Mouse (Mus musculus) neural tube, embryonic 14.5 days (tissue): ENCODE results near the gene Prnd. TPM values are rescaled to one million over a fixed set of nuclear protein-coding genes. Genes with fewer than 3 reads are reported as not detected.

ENCODE experiments used
- ATAC-seq: fragments of 200-750 bp; cut with Nextera tagmentation; 2 replicates; pipeline ENCODE4 v1.8.0; 2017; ENCODE audit warnings: low read depth, mild to moderate bottlenecking, moderate TSS enrichment, moderate library complexity
- H3K27ac ChIP-seq: fragments of 300-500 bp; sonication (generic); 2 replicates; pipeline ENCODE4 v1.5.1; 2014; ENCODE audit warnings: low read depth, mild to moderate bottlenecking, control low read depth, low read length, moderate library complexity, mixed read lengths
- H3K27me3 ChIP-seq: fragments of 300-500 bp; sonication (generic); 2 replicates; pipeline ENCODE4 v1.6.1; 2014; ENCODE audit warnings: low read length; ENCODE audit not compliant: control insufficient read depth, insufficient read depth
- H3K36me3 ChIP-seq: fragments of 300-500 bp; sonication (generic); 2 replicates; pipeline ENCODE4 v1.6.1; 2014; ENCODE audit warnings: low read length, mixed read lengths; ENCODE audit not compliant: control insufficient read depth, insufficient read depth
- H3K4me1 ChIP-seq: fragments of 300-500 bp; sonication (generic); 2 replicates; pipeline ENCODE4 v1.6.1; 2014; ENCODE audit warnings: low read length; ENCODE audit not compliant: control insufficient read depth, insufficient read depth
- H3K4me2 ChIP-seq: fragments of 300-500 bp; sonication (generic); 2 replicates; pipeline ENCODE4 v1.6.1; 2014; ENCODE audit warnings: mild to moderate bottlenecking, low read depth, low read length, control low read depth
- H3K4me3 ChIP-seq: fragments of 300-500 bp; sonication (generic); 2 replicates; pipeline ENCODE4 v1.5.1; 2014; ENCODE audit warnings: low read depth, low read length, control low read depth, mixed read lengths
- H3K9ac ChIP-seq: fragments of 300-500 bp; sonication (generic); replicated peaks from 2 replicates; pipeline ENCODE4 v1.6.1; 2014; ENCODE audit warnings: low read depth, mild to moderate bottlenecking, control low read depth, low read length, mixed read lengths
- H3K9me3 ChIP-seq: fragments of 300-500 bp; sonication (generic); 2 replicates; pipeline ENCODE4 v1.6.1; 2016; ENCODE audit warnings: low read length; ENCODE audit not compliant: control insufficient read depth
- WGBS: fragments of 180-500 bp; shearing (Covaris S2); extraction: QIAGEN DNeasy Blood & Tissue Kit; methylation state at CpG from one replicate; pipeline ENCODE4 v1.1.7; 2014; 5-methylcytosine and 5-hydroxymethylcytosine counted together
- polyA plus RNA-seq: library from polyadenylated mRNA; unstranded; fragments of >200 nt; fragmentation: Nextera tagmentation; extraction: Ambion mirVana; gene quantifications from 2 replicates; pipeline ENCODE4 v1.2.1, GENCODE M21; 2014

Prnd gene
- polyA plus RNA-seq, 1 experiment from 2014 or later, result 4.8 TPM

- no peak for ATAC-seq
- WGBS, result 94% methylated on average over 2 of the region's 2 CpGs
- H3K36me3 ChIP-seq, result peaks cover 7% of the 10 kb centered on the region; the same call in 1 of the 2 replicates
- no peaks in the 10 kb centered on the region for H3K27me3 ChIP-seq
- H3K4me3 ChIP-seq, result no peak overlapping the region
- H3K27ac ChIP-seq, result no peak overlapping the region
- no peaks in the 10 kb centered on the region for H3K9me3 ChIP-seq
- no peak overlapping the region for H3K4me2 ChIP-seq
- no peaks in the 10 kb centered on the region for H3K4me1 ChIP-seq
- no peak overlapping the region for H3K9ac ChIP-seq
Observed at GRCm38 (mm10) chr2:131934243-131934642, 16.4 kb upstream of the Prnd start.

- Histone ChIP-seq H3K9ac (no peak overlapping the region), H3K9me3 (no peaks in the 10 kb centered on the region), H3K27me3 (no peaks in the 10 kb centered on the region), H3K27ac (no peak overlapping the region), H3K4me2 (no peak overlapping the region), H3K4me3 (no peak overlapping the region), H3K36me3 (peaks cover 7% of the 10 kb centered on the region; the same call in 1 of the 2 replicates), H3K4me1 (no peaks in the 10 kb centered on the region)
- ATAC-seq, result no peak
- WGBS, result 81% methylated on average over 10 of the region's 10 CpGs
Observed at GRCm38 (mm10) chr2:131935390-131936105, 15.1 kb upstream of the Prnd start.

- ATAC-seq, result no peak
- 98% methylated on average over 10 of the region's 10 CpGs for WGBS
Observed at GRCm38 (mm10) chr2:131936410-131936809, 14.3 kb upstream of the Prnd start.

GRCm38 (mm10) chr2:131939404-131940111, 11.1 kb upstream of the Prnd start:
- Histone ChIP-seq H3K9ac (no peak overlapping the region), H3K9me3 (no peaks in the 10 kb centered on the region), H3K27ac (no peak overlapping the region), H3K36me3 (peaks cover 7% of the 10 kb centered on the region; the same call in 1 of the 2 replicates), H3K4me1 (no peaks in the 10 kb centered on the region), H3K4me3 (no peak overlapping the region), H3K4me2 (no peak overlapping the region), H3K27me3 (no peaks in the 10 kb centered on the region)
- 40% methylated on average over 8 of the region's 8 CpGs for WGBS
- ATAC-seq, result peak; percentile 65; the same call in 1 of the 2 replicates

More at GRCm38 (mm10) chr2:131936410-131936809, 14.3 kb upstream of the Prnd start:
- Histone ChIP-seq H3K9me3 (no peaks in the 10 kb centered on the region), H3K27ac (no peak overlapping the region), H3K4me2 (no peak overlapping the region), H3K36me3 (peaks cover 7% of the 10 kb centered on the region; the same call in 1 of the 2 replicates), H3K4me3 (no peak overlapping the region), H3K27me3 (no peaks in the 10 kb centered on the region), H3K4me1 (no peaks in the 10 kb centered on the region), H3K9ac (no peak overlapping the region)

- H3K27me3 ChIP-seq, result no peaks in the 10 kb centered on the region
- WGBS, result 86% methylated on average over 3 of the region's 3 CpGs
- no peak overlapping the region for H3K27ac ChIP-seq
- no peak for ATAC-seq
- no peak overlapping the region for H3K9ac ChIP-seq
- no peaks in the 10 kb centered on the region for H3K9me3 ChIP-seq
- no peak overlapping the region for H3K4me2 ChIP-seq
- no peak overlapping the region for H3K4me3 ChIP-seq
- H3K36me3 ChIP-seq, result peaks cover 7% of the 10 kb centered on the region; the same call in 1 of the 2 replicates
- H3K4me1 ChIP-seq, result no peaks in the 10 kb centered on the region
Observed at GRCm38 (mm10) chr2:131940506-131940905, 10.2 kb upstream of the Prnd start.

- no peak for ATAC-seq
- 75% methylated on average over 6 of the region's 6 CpGs for WGBS
Observed at GRCm38 (mm10) chr2:131941501-131941900, 9.2 kb upstream of the Prnd start.

GRCm38 (mm10) chr2:131944370-131944769, 6.3 kb upstream of the Prnd start:
- WGBS, result 11% methylated on average over 1 of the region's 1 CpGs

More at GRCm38 (mm10) chr2:131941501-131941900, 9.2 kb upstream of the Prnd start:
- H3K4me1 ChIP-seq, result no peaks in the 10 kb centered on the region
- no peak overlapping the region for H3K4me3 ChIP-seq
- no peak overlapping the region for H3K4me2 ChIP-seq
- peaks cover 7% of the 10 kb centered on the region; the same call in 1 of the 2 replicates for H3K36me3 ChIP-seq
- H3K9ac ChIP-seq, result no peak overlapping the region
- H3K27me3 ChIP-seq, result no peaks in the 10 kb centered on the region
- H3K9me3 ChIP-seq, result no peaks in the 10 kb centered on the region
- no peak overlapping the region for H3K27ac ChIP-seq

GRCm38 (mm10) chr2:131945225-131945624, 5.4 kb upstream of the Prnd start:
- H3K27ac ChIP-seq, result no peak overlapping the region
- H3K27me3 ChIP-seq, result no peaks in the 10 kb centered on the region
- 90% methylated on average over 8 of the region's 8 CpGs for WGBS
- H3K4me1 ChIP-seq, result no peaks in the 10 kb centered on the region
- H3K9ac ChIP-seq, result no peak overlapping the region
- no peaks in the 10 kb centered on the region for H3K9me3 ChIP-seq
- no peaks in the 10 kb centered on the region for H3K36me3 ChIP-seq
- H3K4me2 ChIP-seq, result no peak overlapping the region
- ATAC-seq, result no peak
- no peak overlapping the region for H3K4me3 ChIP-seq

More at GRCm38 (mm10) chr2:131944370-131944769, 6.3 kb upstream of the Prnd start:
- no peak for ATAC-seq
- Histone ChIP-seq H3K4me3 (no peak overlapping the region), H3K36me3 (no peaks in the 10 kb centered on the region), H3K9ac (no peak overlapping the region), H3K4me1 (no peaks in the 10 kb centered on the region), H3K9me3 (no peaks in the 10 kb centered on the region), H3K27me3 (no peaks in the 10 kb centered on the region), H3K27ac (no peak overlapping the region), H3K4me2 (no peak overlapping the region)

- no peaks in the 10 kb centered on the region for H3K27me3 ChIP-seq
- H3K4me1 ChIP-seq, result no peaks in the 10 kb centered on the region
- H3K4me2 ChIP-seq, result no peak overlapping the region
- 90% methylated on average over 6 of the region's 6 CpGs for WGBS
- no peaks in the 10 kb centered on the region for H3K36me3 ChIP-seq
- no peak overlapping the region for H3K27ac ChIP-seq
- H3K4me3 ChIP-seq, result no peak overlapping the region
- H3K9me3 ChIP-seq, result no peaks in the 10 kb centered on the region
- no peak for ATAC-seq
- no peak overlapping the region for H3K9ac ChIP-seq
Observed at GRCm38 (mm10) chr2:131945765-131946164, 4.9 kb upstream of the Prnd start.
